Mouse (Mus musculus) urinary bladder, postnatal 10 days (tissue): ENCODE results near the gene Kcp.

Source experiments
- DNase-seq: peaks from one replicate; pipeline ENCODE4 v3.0.0; 2022; ENCODE audit warnings: low spot score

The Kcp gene

GRCm38 (mm10) chr6:29507447-29508309 is at the start of gene Kcp:
TSS of gene Kcp (minus strand) at chr6:29507952.
- DNase-seq: no peak

GRCm38 (mm10) chr6:29557112-29557511 is 49.4 kb upstream of the Kcp start:
- DNase-seq: no peak

GRCm38 (mm10) chr6:29552526-29552925 is 44.8 kb upstream of the Kcp start:
- no peak for DNase-seq

- DNase-seq: no peak
Measured at GRCm38 (mm10) chr6:29548086-29548485, 40.3 kb upstream of the Kcp start.

GRCm38 (mm10) chr6:29547582-29547981 is 39.8 kb upstream of the Kcp start:
- no peak for DNase-seq

- no peak for DNase-seq
Measured at GRCm38 (mm10) chr6:29545611-29546010, 37.9 kb upstream of the Kcp start.

- no peak for DNase-seq
Measured at GRCm38 (mm10) chr6:29540956-29541355, 33.2 kb upstream of the Kcp start.

- DNase-seq: no peak
Measured at GRCm38 (mm10) chr6:29540223-29540622, 32.5 kb upstream of the Kcp start.

- no peak for DNase-seq
Measured at GRCm38 (mm10) chr6:29539502-29539901, 31.8 kb upstream of the Kcp start.

GRCm38 (mm10) chr6:29537221-29537620 is 29.5 kb upstream of the Kcp start:
- no peak for DNase-seq

- no peak for DNase-seq
Measured at GRCm38 (mm10) chr6:29536651-29537193, 29.0 kb upstream of the Kcp start.

GRCm38 (mm10) chr6:29535316-29535715 is 27.6 kb upstream of the Kcp start:
- DNase-seq: no peak

GRCm38 (mm10) chr6:29530050-29530449 is 22.3 kb upstream of the Kcp start:
- DNase-seq: no peak

- no peak for DNase-seq
Measured at GRCm38 (mm10) chr6:29529444-29529820, 21.7 kb upstream of the Kcp start.

GRCm38 (mm10) chr6:29528561-29529443 is 21.1 kb upstream of the Kcp start:
- no peak for DNase-seq

GRCm38 (mm10) chr6:29528165-29528505 is 20.4 kb upstream of the Kcp start:
- DNase-seq: no peak

- DNase-seq: no peak
Measured at GRCm38 (mm10) chr6:29527361-29528164, 19.8 kb upstream of the Kcp start.

- no peak for DNase-seq
Measured at GRCm38 (mm10) chr6:29526281-29527251, 18.8 kb upstream of the Kcp start, which contains the start of gene Irf5. TSS of gene Irf5 (plus strand) at chr6:29526625.

GRCm38 (mm10) chr6:29525256-29525655 is 17.5 kb upstream of the Kcp start:
- no peak for DNase-seq

- DNase-seq: no peak
Measured at GRCm38 (mm10) chr6:29524034-29524489, 16.3 kb upstream of the Kcp start.
